Mouse (Mus musculus) natural killer cell, adult 2 months (primary cell): ENCODE measurements at regions not wholly inside any gene's neighbourhood (a gene's known extent, or its start where the extent isn't known, plus 50 kb on each side); places are given as distances from the start of the nearest gene placed in this dataset.

Experiments used
- DNase-seq, 2 experiments: peaks; one replicate each; pipeline ENCODE4 v3.0.0; 2022; ENCODE audit warnings: low spot score in 2 of 2

- no peak for DNase-seq
These were observed 151.7 kb downstream of the Gm11361 start for GRCm38 (mm10) chr13:28408868-28409608.

- no peak for DNase-seq
These were observed 143.1 kb downstream of the Gm11361 start for GRCm38 (mm10) chr13:28400459-28400858.
